Mouse (Mus musculus): ENCODE measurements around the gene Sfswap.
A peak's percentile ranks its signal among the peaks of the same experiment; 100 is the strongest.

DNA sequence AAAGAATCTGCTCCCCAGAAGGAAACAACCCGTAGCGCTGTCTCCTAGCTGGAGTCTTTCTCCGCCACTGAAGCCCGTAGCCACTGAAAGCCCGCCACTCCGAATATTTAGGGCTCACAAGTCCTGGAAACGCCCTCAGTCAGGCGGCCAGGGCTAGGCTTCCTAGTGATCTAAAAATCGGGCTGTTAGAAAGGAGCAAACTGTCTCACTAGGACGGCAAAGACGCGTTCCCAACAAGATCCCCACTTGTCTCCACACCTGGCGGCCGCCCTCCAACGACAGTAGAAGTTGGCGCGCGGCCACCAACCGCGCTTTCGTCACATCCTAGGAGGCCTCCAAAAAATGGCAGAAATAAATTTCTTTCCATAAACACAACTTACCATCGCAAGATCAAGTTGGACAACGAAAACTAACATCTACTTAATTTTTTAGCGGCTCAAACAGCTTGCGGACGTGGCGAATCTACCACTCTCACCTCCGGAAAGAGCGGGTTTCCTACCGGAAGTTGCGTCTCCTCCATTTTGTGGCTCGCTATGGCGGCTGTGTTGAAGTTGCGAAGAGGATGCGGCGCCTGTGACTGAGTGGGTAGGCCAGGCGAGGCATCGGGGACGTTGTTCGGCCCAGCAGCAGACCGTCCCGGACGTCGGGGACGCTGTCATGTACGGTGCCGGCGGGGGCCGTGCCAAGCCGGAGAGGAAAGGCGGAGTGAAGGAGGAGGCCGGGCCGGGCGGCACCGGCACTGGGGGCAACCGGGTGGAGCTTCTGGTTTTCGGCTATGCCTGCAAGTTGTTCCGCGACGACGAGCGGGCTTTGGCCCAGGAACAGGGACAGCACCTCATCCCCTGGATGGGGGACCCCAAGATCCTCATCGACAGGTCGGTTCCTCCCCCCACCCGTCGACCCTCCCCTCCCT lies at the start of gene Sfswap:
- TF ChIP-seq CTCF (IDR thresholded peaks at IDR 0.05; ENCODE audit: low read depth, low read length) (no peak), POLR2A (IDR thresholded peaks at IDR 0.05; ENCODE audit: extremely low read depth, insufficient read depth, low read length) (0 out of 2 replicates have a peak, but pooled peaks have one; percentile 17)

All from liver, adult 2 months (tissue).